Mouse (Mus musculus) brain, adult 2 months (tissue): ENCODE results near the gene Adam11.
A peak's percentile ranks its signal among the peaks of the same experiment; 100 is the strongest.
"Not testable (repeated sequence)": the region's sequence is repeated elsewhere in the genome, so short reads cannot be mapped to it uniquely, and the experiment has no call there.

Experiments
- DNase-seq: peaks from one replicate; pipeline ENCODE4 v3.0.0; 2011; ENCODE audit warnings: low read depth, low spot score

The Adam11 gene

GRCm38 (mm10) chr11:102761309-102762210 is at the start of gene Adam11:
TSS of gene Adam11 (plus strand) at chr11:102761439.
- peak; percentile 69 for DNase-seq

GRCm38 (mm10) chr11:102712411-102712810 is 48.8 kb upstream of the Adam11 start:
- no peak for DNase-seq

- not testable (repeated sequence) for DNase-seq
These were observed 46.7 kb upstream of the Adam11 start for GRCm38 (mm10) chr11:102714578-102714977.

- peak; percentile 57 for DNase-seq
These were observed 45.1 kb upstream of the Adam11 start for GRCm38 (mm10) chr11:102716135-102716534.

- DNase-seq: peak; percentile 37
These were observed 35.7 kb upstream of the Adam11 start for GRCm38 (mm10) chr11:102725574-102725973.

- DNase-seq: peak; percentile 81
These were observed 32.6 kb upstream of the Adam11 start for GRCm38 (mm10) chr11:102728614-102729013.

- no peak for DNase-seq
These were observed 31.4 kb upstream of the Adam11 start for GRCm38 (mm10) chr11:102729835-102730234.

DNA sequence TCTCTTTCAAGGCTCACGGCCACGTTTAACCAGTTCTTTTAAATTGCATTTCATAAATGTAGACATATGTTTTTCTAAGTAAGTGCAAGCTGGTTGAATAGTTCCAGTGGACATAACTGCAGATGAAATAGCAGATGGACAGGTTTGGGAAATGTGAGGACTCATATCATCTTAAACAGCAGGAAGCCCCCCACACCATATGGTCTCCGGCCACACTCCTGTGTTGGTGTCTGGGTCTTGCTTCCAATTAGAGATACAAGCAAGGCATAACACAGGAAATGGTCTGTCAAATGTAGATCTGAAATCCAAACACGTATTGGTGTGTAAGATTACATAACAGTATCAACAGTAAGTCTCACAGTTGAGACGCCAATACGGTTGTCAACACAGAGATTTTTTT is 29.9 kb upstream of the Adam11 start:
- peak; percentile 82 for DNase-seq

DNA sequence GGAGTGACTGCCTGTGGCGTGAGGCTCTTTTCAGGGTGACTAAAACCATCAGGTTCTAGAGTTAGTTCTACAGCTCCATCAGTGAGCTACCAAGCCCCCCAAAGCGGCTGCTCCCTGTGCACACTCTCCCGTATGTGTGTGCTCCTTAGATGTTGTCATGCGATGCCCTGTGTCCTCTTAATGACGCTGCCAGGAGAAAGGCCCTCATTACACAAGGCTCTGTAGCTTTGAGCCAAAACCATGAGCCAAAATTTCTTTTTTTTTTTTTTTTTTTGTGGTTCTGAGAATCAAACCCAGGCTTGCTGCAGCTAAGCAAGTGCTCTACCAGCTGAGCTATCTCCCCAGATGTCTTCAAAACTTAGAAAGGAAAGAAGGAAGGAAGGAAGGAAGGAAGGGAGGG is 28.1 kb upstream of the Adam11 start:
- no peak for DNase-seq

DNA sequence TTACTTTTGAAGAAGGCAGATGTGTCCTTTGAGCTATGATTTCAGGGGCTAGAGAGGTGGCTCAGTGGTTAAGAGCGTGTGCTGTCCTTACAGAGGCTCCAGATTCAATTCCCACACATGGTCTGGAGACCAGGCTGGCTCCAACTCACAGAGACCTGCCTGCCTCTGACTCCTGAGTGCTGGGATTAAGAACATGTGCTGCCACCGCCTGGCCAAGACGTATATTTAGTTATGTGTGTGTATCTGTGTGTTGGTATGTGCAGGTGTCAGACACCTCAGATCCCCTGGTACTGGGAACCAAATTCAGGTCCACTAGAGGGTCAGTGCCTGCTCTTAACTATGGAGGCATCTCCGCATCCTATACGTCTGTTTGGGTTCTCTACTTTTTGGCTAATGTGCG is 26.3 kb upstream of the Adam11 start:
- no peak for DNase-seq

DNA sequence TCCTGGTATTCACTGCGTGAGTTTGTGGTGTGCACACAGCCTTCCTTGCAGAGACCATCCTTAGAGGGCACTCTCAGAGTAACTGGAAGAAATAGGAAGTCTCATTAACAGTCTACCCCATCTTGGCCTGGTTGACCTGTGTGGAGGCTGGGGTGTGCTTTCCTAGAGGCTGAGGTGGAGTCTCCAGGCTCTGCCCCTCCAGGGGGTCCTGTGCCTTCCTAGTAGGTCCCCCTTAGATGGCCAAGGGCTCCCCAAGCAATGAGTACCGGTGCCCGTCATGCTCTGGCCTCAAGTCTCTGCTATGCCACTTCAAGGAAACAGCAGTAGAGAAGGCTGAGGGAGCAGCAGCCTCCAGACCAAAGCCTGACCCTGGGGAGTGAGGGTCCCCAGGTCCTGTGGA is 23.2 kb upstream of the Adam11 start:
- DNase-seq: no peak

DNA sequence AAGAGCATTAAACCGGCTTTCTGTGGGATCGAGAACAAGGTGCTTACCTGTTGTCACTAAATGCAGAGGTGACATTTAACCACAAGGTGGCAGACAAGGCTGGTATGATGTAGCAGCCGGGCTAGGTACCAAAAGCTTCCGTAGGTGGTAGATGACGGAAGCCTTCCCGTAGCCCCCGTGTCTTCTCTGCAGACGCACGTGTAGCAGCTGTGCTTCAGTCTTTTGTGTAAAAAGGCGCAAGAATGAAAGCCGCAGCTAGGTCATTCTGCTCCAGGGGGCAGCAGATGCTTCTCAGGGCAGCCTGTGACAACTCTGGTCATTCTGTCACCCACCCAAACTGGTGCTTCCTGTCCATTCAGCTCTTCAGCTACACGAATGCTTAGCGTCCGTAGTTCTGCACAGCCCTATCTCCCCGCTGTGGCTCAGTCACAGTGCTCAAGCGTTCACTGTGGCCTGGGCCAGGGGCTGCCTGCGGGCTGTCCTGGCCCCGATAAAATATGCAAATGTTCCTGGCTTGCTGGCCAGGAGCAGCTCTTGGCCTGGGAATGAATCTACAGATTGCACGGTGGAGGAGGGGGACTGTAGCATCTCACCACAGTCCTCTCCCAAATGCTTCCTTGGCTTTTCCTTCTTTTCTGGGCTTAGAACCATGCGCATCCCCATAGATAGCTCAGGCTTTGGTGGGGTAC is 21.8 kb upstream of the Adam11 start:
- DNase-seq: peak; percentile 97

DNA sequence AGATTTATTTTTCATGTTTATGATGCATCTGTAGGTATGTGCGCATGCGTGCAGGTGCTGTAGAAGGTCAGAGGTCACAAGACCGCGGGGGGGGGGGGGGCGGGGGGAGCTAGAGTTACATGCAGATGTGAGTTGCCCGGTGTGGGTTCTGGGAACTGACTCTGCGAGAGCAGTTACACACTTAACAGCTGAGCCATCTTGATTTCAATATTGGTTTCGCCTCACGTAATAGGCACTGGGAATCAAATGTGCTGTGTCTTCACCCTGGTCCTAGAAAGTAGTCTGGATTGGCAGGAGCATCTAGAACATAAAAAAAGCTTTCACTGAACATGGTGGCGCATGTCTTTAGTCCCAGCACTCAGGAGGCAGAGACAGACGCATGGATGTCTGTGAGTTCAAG is 20.6 kb upstream of the Adam11 start:
- DNase-seq: no peak

DNA sequence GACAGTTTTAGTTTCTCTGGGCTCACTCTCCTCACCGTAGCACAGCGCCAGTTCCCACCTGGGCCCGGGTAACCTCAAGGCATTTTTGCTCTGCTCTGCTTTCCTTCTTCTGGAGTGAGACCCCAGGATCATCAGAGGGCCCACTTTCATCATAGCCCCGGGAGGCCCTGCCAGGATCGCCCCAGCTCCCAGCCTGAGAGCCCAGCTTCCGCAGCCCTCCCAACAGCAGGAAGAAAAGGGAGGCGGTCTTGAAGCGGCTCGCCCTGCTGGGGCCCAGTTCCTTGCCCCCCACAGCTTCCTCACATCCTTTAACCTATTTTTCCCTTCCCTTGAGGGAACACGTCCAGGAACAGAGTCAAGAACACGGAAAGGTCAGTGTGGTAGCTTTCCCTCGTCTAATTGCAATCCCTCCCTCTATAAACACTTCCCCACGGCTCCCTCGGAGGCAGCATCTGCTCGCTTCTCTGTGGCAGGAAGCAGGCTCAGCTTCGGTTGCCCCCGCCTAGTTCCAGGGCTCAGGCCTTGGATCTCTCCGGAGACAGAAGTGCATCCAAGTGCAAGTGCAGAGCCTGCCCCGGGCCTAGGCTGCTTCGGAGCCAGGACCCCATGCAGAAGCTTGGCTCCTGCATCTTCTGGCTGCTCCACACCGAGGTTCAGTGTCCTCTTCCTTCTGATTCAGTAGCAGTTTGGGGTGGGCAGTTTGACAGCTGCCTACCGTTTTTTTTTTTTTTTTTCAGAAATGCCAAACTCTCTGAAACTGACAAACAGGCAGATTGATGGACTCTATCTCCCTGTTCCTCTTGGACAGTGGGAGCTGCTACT is 19.9 kb upstream of the Adam11 start:
- peak; percentile 96 for DNase-seq

GRCm38 (mm10) chr11:102742066-102742465 is 19.2 kb upstream of the Adam11 start:
- DNase-seq: no peak

DNA sequence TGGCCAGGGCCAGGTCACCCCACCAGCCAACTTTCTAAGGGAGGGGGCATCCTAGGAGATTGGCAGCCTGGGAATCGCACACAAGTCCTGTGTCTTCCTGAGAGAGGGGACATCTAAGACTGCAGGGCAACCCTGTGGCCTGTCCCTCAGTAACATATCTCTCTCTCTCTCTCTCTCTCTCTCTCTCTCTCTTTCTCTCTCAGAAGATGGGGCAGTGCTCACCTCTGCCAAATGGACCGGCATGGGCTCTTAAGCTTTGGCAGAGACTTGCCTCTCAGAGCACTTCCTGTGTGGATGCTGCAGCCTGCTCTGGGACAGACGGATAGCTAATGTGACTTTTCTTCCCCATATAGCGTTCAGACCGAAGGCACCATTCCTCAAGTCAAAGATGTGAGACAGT is 18.4 kb upstream of the Adam11 start:
- no peak for DNase-seq

DNA sequence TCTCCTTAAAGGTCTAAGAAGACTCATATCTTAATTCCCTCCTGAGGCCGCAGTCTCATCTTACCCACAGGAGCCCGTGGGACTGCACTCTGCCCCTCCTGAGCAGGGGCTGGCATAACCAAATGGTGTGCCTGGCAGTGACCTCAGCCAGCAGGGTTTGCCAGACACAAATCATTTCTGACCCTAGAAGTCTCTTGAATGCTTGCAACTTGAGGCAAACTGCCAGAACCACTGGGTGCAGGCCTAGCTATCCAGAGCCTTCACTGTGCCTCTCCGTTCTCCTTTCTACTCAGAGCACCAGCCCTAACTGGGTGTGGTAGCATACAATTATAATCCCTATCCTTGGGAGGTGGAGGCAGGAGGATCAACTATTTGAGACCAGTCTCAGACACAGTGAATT is 16.5 kb upstream of the Adam11 start:
- no peak for DNase-seq

DNA sequence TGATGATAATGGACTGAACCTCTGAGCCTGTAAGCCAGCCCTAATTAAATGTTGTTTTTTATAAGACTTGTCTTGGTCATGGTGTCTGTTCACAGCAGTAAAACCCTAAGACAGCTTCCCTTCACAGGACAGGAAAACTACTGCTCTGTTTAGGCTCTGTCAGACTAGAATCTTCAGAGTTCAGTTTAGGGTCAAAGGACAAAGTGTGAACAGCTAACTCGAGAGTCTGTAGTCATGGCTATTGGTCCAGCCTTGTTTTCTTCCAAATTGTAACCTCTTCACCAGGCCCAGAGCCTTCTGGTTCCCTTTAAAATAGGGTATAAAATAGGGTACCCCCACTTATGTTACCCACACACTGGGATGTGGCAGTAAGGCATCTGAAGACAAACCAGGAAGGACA is 13.4 kb upstream of the Adam11 start:
- no peak for DNase-seq

- DNase-seq: peak; percentile 89
These were observed 12.9 kb upstream of the Adam11 start for GRCm38 (mm10) chr11:102748381-102748780.

DNA sequence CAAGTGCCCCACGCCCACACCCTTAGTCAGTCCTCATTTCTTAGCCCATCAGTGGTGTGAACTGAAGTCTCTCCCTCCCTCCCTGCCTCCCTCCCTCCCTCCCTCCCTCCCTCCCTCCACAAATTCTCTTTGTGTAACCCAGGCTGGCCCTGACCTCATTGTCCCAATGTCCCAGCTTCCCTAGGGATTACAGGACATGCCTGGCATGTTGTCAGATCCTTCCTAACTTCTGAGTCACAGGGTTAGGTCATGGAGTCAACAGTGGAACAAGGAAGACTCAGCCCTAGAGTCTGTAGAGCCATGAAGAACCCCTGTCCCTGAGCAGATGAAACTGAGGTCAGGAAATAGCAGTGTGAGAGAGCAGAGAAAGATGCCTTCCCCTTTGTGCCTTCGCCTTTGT is 11.5 kb upstream of the Adam11 start:
- no peak for DNase-seq

GRCm38 (mm10) chr11:102752896-102753590 is 8.2 kb upstream of the Adam11 start:
- DNase-seq: no peak
